Mouse (Mus musculus): ENCODE results near the gene Sertad2.

Sertad2 gene

DNA sequence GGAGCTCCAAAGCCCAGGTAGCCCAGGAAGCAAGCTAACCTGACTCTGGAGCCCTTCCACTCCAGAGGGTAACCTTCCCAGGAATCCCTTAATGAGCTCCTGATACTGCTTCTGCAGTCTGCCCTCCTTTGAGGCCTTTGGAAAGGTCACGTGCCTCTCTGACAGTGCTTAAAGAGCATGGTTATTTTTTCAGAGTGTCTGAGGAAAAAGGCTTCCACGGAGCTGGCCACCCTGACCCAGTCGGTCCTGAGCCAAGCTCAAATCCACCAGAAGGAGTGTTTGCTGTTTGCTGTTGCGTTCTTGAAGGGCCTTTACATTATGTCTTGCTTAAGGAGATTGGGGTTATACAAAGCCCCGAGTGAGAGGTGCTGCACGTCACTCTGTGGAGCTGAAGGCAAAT, 101.8 kb downstream of the Sertad2 start:
- no peak for DNase-seq (ENCODE audit: low spot score)

DNA sequence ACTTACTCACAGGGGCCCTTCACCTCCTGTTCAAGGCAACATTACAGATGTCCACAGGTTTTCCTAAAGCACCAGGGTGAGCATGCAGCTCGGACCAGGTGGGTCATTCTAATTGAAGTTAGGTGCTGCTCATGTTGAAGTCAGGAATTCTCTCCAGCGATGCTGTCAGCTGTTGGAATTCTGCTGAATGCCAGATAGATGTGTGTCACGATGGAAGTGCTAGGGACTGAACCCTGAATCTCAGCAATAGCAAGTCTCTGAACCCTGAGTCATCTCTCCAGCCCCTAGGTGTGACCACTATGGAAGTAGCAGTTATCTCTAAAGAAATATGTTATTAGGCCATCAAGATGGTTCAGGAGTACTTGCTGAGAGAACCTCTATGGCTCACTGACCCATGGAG, 102.5 kb downstream of the Sertad2 start:
- DNase-seq (ENCODE audit: low spot score), result no peak

GRCm38 (mm10) chr11:20646142-20646541, 103.1 kb downstream of the Sertad2 start:
- no peak for DNase-seq (ENCODE audit: low spot score)

GRCm38 (mm10) chr11:20646986-20647726, 104.1 kb downstream of the Sertad2 start:
- DNase-seq (ENCODE audit: low spot score), result no peak

DNA sequence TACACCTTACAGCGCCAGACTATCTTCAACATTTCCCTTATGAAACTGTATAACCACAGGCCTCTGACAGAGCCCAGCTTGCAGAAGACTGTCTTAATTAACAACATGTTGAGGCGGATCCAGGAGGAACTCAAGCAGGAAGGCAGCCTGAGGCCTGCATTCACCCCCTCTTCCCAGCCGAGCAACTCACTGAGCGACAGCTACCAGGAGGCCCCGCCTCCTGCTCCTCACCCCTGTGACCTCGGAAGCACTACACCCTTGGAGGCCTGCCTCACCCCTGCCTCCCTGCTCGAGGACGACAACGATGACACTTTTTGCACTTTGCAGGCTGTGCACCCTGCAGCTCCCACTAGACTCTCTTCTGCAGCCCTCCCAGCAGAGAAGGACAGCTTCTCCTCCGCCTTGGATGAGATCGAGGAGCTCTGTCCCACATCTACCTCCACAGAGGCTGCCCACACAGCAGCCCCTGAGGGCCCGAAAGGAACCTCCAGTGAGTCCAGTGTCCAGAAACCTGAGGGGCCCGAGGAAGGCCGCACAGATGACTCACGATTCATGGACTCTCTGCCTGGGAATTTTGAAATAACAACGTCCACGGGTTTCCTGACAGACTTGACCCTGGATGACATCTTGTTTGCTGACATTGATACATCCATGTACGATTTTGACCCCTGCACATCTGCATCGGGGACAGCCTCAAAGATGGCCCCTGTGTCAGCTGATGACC, 105.0 kb downstream of the Sertad2 start:
- no peak for DNase-seq (ENCODE audit: low spot score)

DNA sequence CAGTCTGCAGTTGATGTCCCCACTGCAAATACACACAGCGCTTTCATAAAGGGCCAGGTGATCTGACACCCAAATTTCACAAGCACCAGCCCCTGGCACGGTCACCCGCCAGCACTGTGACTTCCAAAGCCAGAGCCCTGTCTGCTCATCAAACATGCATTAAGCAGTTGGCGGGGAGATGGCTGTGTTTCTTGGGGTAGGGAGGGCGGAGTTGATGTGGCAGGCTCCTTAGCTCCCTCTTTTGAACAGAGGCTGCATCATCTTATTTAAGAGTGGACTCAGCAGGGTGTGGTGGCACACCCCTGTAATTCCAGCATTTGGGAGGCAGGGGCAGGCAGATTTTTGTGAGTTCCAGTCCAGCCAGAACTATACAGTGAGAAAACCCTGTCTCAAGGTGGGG, 106.4 kb downstream of the Sertad2 start:
- DNase-seq (ENCODE audit: low spot score), result no peak

- DNase-seq (ENCODE audit: low spot score), result no peak
Measured at GRCm38 (mm10) chr11:20650006-20650639, 107.1 kb downstream of the Sertad2 start.

GRCm38 (mm10) chr11:20651166-20651565, 108.1 kb downstream of the Sertad2 start:
- no peak for DNase-seq (ENCODE audit: low spot score)

- no peak for DNase-seq (ENCODE audit: low spot score)
Measured at GRCm38 (mm10) chr11:20655795-20656710, 113.0 kb downstream of the Sertad2 start.

DNA sequence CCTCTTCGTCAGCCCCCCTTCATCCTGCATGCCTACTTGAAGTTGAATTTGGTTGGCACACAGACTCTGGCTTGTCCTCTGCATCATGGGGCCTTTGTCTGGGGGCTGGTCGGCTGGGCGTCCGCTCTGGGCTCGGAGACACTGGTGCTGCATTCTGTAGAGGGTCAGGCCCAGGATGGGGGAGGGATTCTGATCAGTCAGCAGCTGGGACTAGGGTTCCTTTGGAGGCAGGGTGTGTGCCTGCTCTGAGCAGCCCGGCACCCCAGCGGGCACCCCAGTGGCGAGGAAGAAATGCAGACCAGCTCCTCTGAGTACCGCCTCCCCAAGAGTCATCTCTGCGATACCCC, 113.6 kb downstream of the Sertad2 start:
- no peak for DNase-seq (ENCODE audit: low spot score)

DNA sequence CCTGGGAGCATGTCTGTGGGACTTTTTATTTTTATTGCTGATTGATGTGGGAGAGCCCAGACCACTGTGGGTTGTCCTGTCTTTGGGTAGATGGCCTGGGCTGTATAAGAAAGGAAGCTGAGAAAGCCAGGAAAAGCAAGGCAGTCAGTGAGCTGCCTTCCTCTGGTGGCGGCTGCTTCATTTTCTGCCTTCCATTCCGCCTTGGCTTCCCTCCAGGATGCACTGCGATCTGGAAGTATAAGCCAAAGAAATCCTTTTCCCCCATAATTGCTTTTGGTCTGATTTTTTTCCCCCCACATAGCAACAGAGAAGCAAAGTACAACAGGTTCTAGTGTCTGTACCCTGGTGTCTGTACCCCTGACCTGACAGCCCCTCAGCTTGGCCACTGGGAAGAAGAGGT, 116.0 kb downstream of the Sertad2 start:
- no peak for DNase-seq (ENCODE audit: low spot score)

GRCm38 (mm10) chr11:20660111-20661097, 117.4 kb downstream of the Sertad2 start:
- DNase-seq (ENCODE audit: low spot score), result no peak

DNA sequence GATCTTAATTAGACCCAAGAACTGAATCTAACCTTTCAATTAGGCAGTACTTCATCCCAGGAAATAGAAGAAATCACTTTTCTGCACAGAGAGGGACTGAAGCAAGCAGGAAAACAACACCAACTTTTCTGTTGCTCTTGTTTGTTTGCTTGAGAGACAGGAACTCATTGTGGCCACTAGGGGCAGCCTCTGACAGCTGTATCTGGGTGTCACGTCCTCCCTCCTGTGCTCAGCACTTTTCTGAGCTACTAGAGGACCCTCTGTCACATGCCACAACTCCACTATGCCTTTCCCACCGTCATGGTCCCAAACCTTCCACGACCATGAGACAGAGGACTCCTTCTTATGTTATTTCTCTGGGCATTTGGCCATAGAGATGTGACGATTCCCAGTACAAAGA, 118.6 kb downstream of the Sertad2 start:
- DNase-seq (ENCODE audit: low spot score), result no peak

- no peak for DNase-seq (ENCODE audit: low spot score)
Measured at GRCm38 (mm10) chr11:20662811-20663210, 119.8 kb downstream of the Sertad2 start.

DNA sequence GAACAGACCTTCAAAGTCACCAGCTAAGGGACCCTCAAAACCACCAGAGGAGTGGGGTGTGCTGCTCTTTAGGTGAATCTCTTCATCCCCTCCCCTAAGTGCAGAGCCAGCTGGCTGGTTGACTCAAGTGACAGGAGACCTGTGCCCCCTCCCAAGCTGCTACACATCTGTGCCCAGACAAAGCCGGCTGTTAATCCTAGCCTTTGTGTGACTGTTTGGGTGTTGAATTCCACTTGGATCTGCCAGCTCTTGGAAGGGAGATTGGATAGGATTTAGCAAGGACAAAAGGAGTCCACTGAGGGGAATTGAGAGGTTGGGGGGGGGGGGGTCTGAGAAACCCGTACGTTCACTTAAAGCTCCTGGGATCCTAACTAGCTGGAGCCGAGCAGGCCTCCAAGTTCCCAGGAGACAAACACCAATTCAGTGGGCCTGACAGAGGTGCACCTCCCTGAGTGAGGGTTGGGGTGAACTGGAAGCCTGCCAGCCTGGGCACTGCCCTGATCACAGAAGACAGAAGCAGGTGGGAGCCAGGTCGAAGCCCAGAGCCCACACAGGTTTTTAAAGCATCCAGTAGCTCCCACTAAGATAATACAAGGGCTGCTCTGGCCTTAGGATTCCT, 120.6 kb downstream of the Sertad2 start:
- DNase-seq (ENCODE audit: low spot score), result no peak

- DNase-seq (ENCODE audit: low spot score), result no peak
Measured at GRCm38 (mm10) chr11:20664878-20665277, 121.8 kb downstream of the Sertad2 start.

GRCm38 (mm10) chr11:20671789-20672392, 128.8 kb downstream of the Sertad2 start:
- DNase-seq (ENCODE audit: low spot score), result no peak

DNA sequence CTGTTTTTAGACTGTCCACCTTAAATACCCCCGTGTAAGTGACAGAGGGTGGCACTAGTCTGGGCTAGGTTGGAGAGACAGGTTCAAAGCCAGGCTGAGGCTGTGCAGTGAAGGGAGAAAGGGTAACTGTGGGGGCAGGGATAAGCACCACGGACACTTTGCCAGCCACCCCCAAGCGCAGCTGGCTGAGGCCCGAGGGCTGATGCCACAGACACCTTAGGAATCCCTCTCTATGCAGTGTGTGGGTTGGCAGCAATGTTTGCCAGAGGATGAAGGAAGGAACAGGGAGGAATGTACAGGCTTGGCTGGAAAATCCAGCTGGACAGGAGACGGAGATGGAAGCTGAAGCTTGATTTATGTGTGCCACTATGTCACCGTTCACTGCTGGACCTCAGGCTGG, 129.5 kb downstream of the Sertad2 start:
- DNase-seq (ENCODE audit: low spot score), result no peak

DNA sequence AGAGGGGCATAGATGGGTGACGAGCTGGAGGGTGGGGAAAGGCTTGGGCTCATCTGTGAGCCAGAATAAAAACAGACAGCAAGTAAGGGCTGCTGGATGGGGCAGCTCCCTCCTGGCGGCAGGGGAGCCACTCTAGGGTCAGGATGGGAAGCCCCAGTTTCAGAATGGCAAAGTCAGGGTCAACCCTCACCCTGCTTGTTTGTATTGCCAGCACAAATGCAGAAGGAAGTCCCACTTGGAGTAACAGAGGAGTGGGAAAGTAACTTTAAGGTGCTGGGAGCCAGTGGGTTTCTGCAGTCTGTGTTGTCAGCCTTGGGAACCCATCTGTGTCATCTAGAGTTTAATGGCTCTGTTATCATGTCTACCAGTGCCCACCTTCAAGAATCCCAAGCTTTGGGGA, 136.3 kb downstream of the Sertad2 start:
- no peak for DNase-seq (ENCODE audit: low spot score)

DNA sequence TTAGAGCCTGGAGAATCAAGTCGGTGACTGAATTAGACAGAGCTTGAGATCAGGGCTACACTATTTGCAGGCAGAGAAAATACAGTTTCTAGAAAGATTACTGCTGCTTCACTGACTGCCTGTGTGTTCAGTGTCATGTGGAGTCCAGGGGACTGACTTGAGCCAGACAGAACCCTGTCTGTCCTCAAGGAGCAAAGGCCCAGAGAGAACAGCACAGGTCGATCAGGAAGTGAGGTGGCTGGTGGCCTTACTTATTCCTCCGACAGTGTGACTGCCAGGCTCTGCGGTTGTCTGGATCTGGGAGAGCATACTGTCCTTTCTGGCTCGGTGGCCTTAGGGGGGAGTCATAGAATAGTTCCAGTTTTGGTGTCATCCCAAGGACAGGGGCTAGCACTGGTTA, 137.7 kb downstream of the Sertad2 start:
- no peak for DNase-seq (ENCODE audit: low spot score)

Data from urinary bladder, postnatal 10 days (tissue).